ENCODE assay signal across 19 mouse cellular contexts in genomic region chr12:95994963-95995362, GRCm38 (mm10).
DNase-seq lines count a peak whose midpoint lies in the region; ATAC-seq lines count a peak whose summit lies in the region.
"Had no signal": no experiment of that assay in that cellular context is flagged by ENCODE, and none has a peak within 500 bp of the region (broad histone marks: within the 10 kb centered on the region; RNA-seq: fewer than 3 reads in every experiment).

No protein-coding gene starts in this region.

- no peaks in the 10 kb centered on the region for H3K36me3 ChIP-seq in embryonic facial prominence, embryonic 15.5 days
- H3K36me3 ChIP-seq: forebrain, embryonic 15.5 days; heart, embryonic 15.5 days; hindbrain, embryonic 10.5 days; intestine, embryonic 15.5 days had no signal

- intact Hi-C loops in heart, postnatal 14 days (cut with DNase I), result no loop called here

- ATAC-seq in embryonic facial prominence, embryonic 15.5 days (ENCODE audit: insufficient number of reproducible peaks, low FRiP score, low TSS enrichment, low read depth), result no peak
- no peak for ATAC-seq in erythroblast, adult 5-6 weeks (replicated peaks; ENCODE audit: low FRiP score, poor library complexity, severe bottlenecking)
- ATAC-seq: forebrain, embryonic 15.5 days; intestine, embryonic 15.5 days had no signal

- 40% methylated on average over 2 of the region's 2 CpGs for WGBS in embryonic facial prominence, embryonic 15.5 days

- no peak overlapping the region for H3K9ac ChIP-seq in embryonic facial prominence, embryonic 15.5 days
- H3K9ac ChIP-seq: forebrain, embryonic 15.5 days; heart, embryonic 15.5 days; hindbrain, embryonic 14.5 days; intestine, embryonic 15.5 days had no signal

- H3K27ac ChIP-seq in embryonic facial prominence, embryonic 15.5 days (replicated peaks), result peak overlapping the region; percentile 60
- H3K27ac ChIP-seq: forebrain, embryonic 15.5 days; heart, adult 2 months; heart, embryonic 15.5 days; hindbrain, embryonic 10.5 days; hindbrain, embryonic 14.5 days; intestine, embryonic 15.5 days had no signal

- H3K4me2 ChIP-seq in embryonic facial prominence, embryonic 15.5 days (replicated peaks), result no peak overlapping the region
- H3K4me2 ChIP-seq: forebrain, embryonic 15.5 days; heart, embryonic 11.5 days; heart, embryonic 15.5 days; hindbrain, embryonic 14.5 days; intestine, embryonic 15.5 days had no signal

- no peaks in the 10 kb centered on the region for H3K27me3 ChIP-seq in embryonic facial prominence, embryonic 15.5 days
- H3K27me3 ChIP-seq: forebrain, embryonic 15.5 days; heart, embryonic 15.5 days; intestine, embryonic 15.5 days had no signal

- no peak overlapping the region for H3K4me3 ChIP-seq in embryonic facial prominence, embryonic 15.5 days (replicated peaks)
- H3K4me3 ChIP-seq: erythroblast, embryonic 14.5 days; forebrain, embryonic 15.5 days; heart, adult 2 months; heart, embryonic 15.5 days; hindbrain, embryonic 10.5 days; intestine, embryonic 15.5 days had no signal

- peak; percentile 23 for DNase-seq in heart, adult 11 months
- DNase-seq in heart, postnatal 14 days, result no peak
- DNase-seq in fibroblast of lung, adult 2 months (ENCODE audit: low read depth), result peak; percentile 26
- DNase-seq in thymus, postnatal 0 days (ENCODE audit: low spot score), result no peak
- DNase-seq: adrenal gland, adult 8-10 months; cerebellum, adult 11 months; cerebellum, adult 9-10 months; cerebellum, postnatal 36 days; gastrocnemius, postnatal 10 days; heart, adult 2 months had no signal

- H3K9me3 ChIP-seq in embryonic facial prominence, embryonic 15.5 days (replicated peaks), result no peaks in the 10 kb centered on the region
- H3K9me3 ChIP-seq: forebrain, embryonic 15.5 days; hindbrain, embryonic 10.5 days; intestine, embryonic 15.5 days had no signal

- H3K4me1 ChIP-seq in embryonic facial prominence, embryonic 15.5 days, result no peaks in the 10 kb centered on the region
- H3K4me1 ChIP-seq: forebrain, embryonic 15.5 days; heart, embryonic 15.5 days; hindbrain, embryonic 10.5 days; intestine, embryonic 15.5 days had no signal

Comparison
In these comparisons a context has a peak if more than half of its experiments do, and no peak if none do; other contexts are left out.
1. DNase-seq: peak in heart, adult 11 months (single experiment) and fibroblast of lung, adult 2 months (single experiment); none in heart, postnatal 14 days (0 of 2) and thymus, postnatal 0 days (single experiment).